Mouse (Mus musculus): Measurements from ENCODE around the gene Wdr62. TPM values are rescaled to one million over a fixed set of nuclear protein-coding genes. Genes with fewer than 3 reads are reported as not detected.

The Wdr62 gene
- polyA plus RNA-seq, 1 experiment from 2014 or later = 3.1 TPM

DNA sequence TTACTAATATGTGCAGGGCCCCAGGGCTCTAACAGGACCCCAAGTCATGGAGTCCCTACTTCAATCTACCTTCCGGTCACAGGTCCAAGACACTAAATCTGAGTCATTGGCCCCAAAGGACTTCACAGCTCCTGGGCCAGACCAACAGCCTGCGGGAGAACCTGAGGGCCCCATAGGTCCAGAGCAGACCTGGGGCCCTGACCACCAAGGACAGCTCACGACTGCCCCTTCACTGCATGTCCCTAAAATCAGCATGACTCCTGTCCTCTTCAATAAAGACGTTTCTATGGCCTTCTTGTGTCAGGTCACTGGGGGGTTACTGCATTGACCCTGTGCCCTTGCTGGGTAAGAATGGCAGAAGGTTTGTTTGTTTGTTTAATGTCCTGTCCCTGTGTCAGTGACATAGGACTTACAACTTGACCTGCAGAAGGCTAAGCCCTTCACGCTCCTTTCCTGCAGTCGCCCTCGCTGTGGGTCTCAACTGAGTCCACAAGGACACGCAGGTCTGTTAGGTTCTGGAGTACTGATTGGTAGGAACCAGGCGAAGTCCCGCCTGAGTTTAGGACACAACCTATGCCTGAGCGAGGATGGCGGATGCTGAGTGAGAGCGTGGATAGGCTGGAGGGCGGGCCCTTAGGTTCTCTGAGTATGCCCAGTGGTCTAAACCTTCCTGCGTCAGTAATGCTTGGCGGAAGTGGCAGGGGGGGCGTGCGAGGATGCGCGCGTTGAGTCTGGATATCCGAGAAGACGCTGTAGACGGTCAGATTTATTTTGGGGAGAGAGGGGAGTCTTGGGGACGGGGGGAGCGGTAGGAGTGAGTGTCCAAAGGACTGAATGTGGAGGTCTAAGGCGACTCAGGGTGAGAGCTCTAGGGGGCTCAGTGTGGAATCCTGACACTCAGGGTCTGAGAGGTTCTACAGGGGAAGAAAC, 28.1 kb upstream of the Wdr62 start, which contains the start of gene Alkbh6:
Gene Alkbh6, plus strand, starts transcription at position 642 of the 930 bp plus-strand sequence.
- H3K4me1 ChIP-seq (ENCODE audit: control insufficient read depth, insufficient read depth, low read length) = peaks cover 12% of the 10 kb centered on the region
- peak within 1 kb of the TSS; percentile 48 for H3K4me3 ChIP-seq (ENCODE audit: low read depth, low read length)
- peaks cover 28% of the 10 kb centered on the region for H3K36me3 ChIP-seq (ENCODE audit: control insufficient read depth, insufficient read depth, low read length)
- peak within 1 kb of the TSS; percentile 91 for H3K4me2 ChIP-seq (ENCODE audit: low read depth, low read length)
- peak; percentile 100 for ATAC-seq (ENCODE audit: low read depth)
- H3K9ac ChIP-seq (replicated peaks; ENCODE audit: low read depth, low read length) = peak within 1 kb of the TSS; percentile 53
- H3K27me3 ChIP-seq (ENCODE audit: control insufficient read depth, insufficient read depth, low read length) = no peaks in the 10 kb centered on the region
- H3K27ac ChIP-seq (ENCODE audit: low read depth, low read length) = peak within 1 kb of the TSS; percentile 40
- WGBS = 3% methylated on average over 27 of the region's 27 CpGs
- H3K9me3 ChIP-seq (ENCODE audit: control insufficient read depth, low read length) = no peaks in the 10 kb centered on the region

DNA sequence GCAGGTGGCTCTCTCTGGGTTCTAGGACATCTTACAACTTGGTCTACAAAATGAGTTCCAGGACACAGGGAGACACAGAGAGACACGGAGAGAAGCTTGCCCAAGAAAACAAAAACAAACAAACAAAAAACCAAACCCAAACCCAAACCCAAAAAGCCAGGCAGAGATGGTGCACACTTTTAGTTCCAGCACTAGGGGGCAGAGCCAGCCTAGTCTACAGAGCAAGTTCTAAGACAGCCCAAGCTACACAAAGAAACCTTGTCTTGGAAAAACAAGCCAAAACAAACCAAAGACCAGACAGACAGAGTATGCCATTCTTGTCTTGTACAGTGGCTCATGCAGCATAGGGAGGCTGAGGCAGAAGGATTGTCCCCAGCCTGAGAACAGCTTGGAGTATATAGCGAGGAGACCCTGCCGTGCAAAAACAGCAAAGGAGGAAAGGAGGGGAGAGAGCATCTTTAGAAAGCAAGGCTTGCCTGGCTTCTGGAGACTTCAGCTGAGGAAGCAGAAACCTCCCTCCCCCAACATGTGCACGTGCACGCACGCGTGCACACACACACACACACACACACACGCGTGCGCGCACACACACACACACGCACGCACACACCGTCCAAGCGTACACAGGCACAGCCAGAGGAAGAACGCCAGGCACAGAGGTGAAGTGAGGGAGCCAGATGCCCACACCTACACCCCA, 26.0 kb upstream of the Wdr62 start:
- no peak overlapping the region for H3K4me2 ChIP-seq (ENCODE audit: low read depth, low read length)
- no peak for ATAC-seq (ENCODE audit: low read depth)
- peaks cover 12% of the 10 kb centered on the region for H3K4me1 ChIP-seq (ENCODE audit: control insufficient read depth, insufficient read depth, low read length)
- H3K27ac ChIP-seq (ENCODE audit: low read depth, low read length) = no peak overlapping the region
- no peak overlapping the region for H3K9ac ChIP-seq (replicated peaks; ENCODE audit: low read depth, low read length)
- no peak overlapping the region for H3K4me3 ChIP-seq (ENCODE audit: low read depth, low read length)
- no peaks in the 10 kb centered on the region for H3K27me3 ChIP-seq (ENCODE audit: control insufficient read depth, insufficient read depth, low read length)
- peaks cover 40% of the 10 kb centered on the region for H3K36me3 ChIP-seq (ENCODE audit: control insufficient read depth, insufficient read depth, low read length)
- no peaks in the 10 kb centered on the region for H3K9me3 ChIP-seq (ENCODE audit: control insufficient read depth, low read length)
- WGBS = 91% methylated on average over 16 of the region's 16 CpGs

DNA sequence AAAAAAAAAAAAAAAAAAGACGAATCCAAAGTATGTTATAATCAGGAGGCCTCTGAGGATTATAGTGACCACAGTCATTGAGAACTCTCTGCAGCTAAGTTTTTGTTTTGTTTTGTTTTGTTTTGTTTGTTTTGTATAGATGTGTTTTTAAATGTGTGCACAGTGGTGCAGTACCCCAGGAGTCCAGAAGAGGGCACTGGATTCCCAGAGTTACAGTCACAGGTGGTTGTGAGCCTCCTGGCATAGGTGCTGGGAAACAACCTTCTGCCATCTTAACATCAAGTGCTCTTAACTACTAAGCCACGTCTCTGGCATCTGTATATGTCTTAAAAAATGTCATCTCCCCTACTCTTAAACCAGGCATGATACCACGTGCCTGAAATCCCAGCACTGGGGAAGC, 20.7 kb upstream of the Wdr62 start:
- no peak; the same call in 1 of the 2 replicates for ATAC-seq (ENCODE audit: low read depth)

GRCm38 (mm10) chr7:30297266-30297665, 17.0 kb upstream of the Wdr62 start:
- H3K4me1 ChIP-seq (ENCODE audit: control insufficient read depth, insufficient read depth, low read length) = peaks cover 17% of the 10 kb centered on the region
- no peak overlapping the region for H3K27ac ChIP-seq (ENCODE audit: low read depth, low read length)
- no peaks in the 10 kb centered on the region for H3K9me3 ChIP-seq (ENCODE audit: control insufficient read depth, low read length)
- ATAC-seq (ENCODE audit: low read depth) = no peak
- no peak overlapping the region for H3K9ac ChIP-seq (replicated peaks; ENCODE audit: low read depth, low read length)
- H3K36me3 ChIP-seq (ENCODE audit: control insufficient read depth, insufficient read depth, low read length) = peaks cover 58% of the 10 kb centered on the region
- no peak overlapping the region for H3K4me3 ChIP-seq (ENCODE audit: low read depth, low read length)
- H3K4me2 ChIP-seq (ENCODE audit: low read depth, low read length) = no peak overlapping the region
- H3K27me3 ChIP-seq (ENCODE audit: control insufficient read depth, insufficient read depth, low read length) = no peaks in the 10 kb centered on the region
- 88% methylated on average over 16 of the region's 16 CpGs for WGBS

More for the DNA sequence above, 20.7 kb upstream of the Wdr62 start:
- Histone ChIP-seq H3K27ac (ENCODE audit: low read depth, low read length) (no peak overlapping the region), H3K4me3 (ENCODE audit: low read depth, low read length) (no peak overlapping the region), H3K9me3 (ENCODE audit: control insufficient read depth, low read length) (no peaks in the 10 kb centered on the region), H3K27me3 (ENCODE audit: control insufficient read depth, insufficient read depth, low read length) (no peaks in the 10 kb centered on the region), H3K4me2 (ENCODE audit: low read depth, low read length) (no peak overlapping the region), H3K36me3 (ENCODE audit: control insufficient read depth, insufficient read depth, low read length) (peaks cover 73% of the 10 kb centered on the region), H3K9ac (replicated peaks; ENCODE audit: low read depth, low read length) (no peak overlapping the region), H3K4me1 (ENCODE audit: control insufficient read depth, insufficient read depth, low read length) (no peaks in the 10 kb centered on the region)
- 52% methylated on average over 3 of the region's 3 CpGs for WGBS

GRCm38 (mm10) chr7:30296816-30297215, 16.6 kb upstream of the Wdr62 start:
- Histone ChIP-seq H3K9me3 (ENCODE audit: control insufficient read depth, low read length) (no peaks in the 10 kb centered on the region), H3K4me1 (ENCODE audit: control insufficient read depth, insufficient read depth, low read length) (peaks cover 19% of the 10 kb centered on the region), H3K9ac (replicated peaks; ENCODE audit: low read depth, low read length) (no peak overlapping the region), H3K4me3 (ENCODE audit: low read depth, low read length) (no peak overlapping the region), H3K4me2 (ENCODE audit: low read depth, low read length) (no peak overlapping the region), H3K36me3 (ENCODE audit: control insufficient read depth, insufficient read depth, low read length) (peaks cover 54% of the 10 kb centered on the region), H3K27me3 (ENCODE audit: control insufficient read depth, insufficient read depth, low read length) (no peaks in the 10 kb centered on the region), H3K27ac (ENCODE audit: low read depth, low read length) (no peak overlapping the region)
- WGBS = 95% methylated on average over 15 of the region's 15 CpGs
- ATAC-seq (ENCODE audit: low read depth) = no peak

DNA sequence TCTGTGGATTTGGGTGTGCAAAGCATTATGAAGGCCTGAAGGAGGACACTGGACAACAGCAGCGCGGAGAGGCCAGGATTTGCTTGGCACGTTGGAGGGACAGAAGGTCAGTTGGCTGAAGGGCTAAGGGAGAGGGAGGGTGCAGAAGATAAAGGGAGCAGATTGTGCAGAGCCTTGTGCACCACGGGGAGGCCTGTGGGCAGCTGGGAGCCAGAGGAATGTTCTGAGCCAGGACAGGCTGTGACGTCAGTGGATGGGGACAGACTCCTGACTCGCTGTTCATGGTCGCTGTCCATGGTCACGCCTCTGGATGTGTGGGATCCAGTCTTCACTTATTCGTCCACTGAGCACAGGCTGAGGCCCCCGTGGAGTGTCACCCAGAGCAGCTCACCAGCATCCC, 14.9 kb upstream of the Wdr62 start:
- no peak overlapping the region for H3K9ac ChIP-seq (replicated peaks; ENCODE audit: low read depth, low read length)
- H3K27ac ChIP-seq (ENCODE audit: low read depth, low read length) = no peak overlapping the region
- 73% methylated on average over 10 of the region's 10 CpGs for WGBS
- H3K36me3 ChIP-seq (ENCODE audit: control insufficient read depth, insufficient read depth, low read length) = peaks cover 51% of the 10 kb centered on the region
- no peak overlapping the region for H3K4me2 ChIP-seq (ENCODE audit: low read depth, low read length)
- no peak overlapping the region for H3K4me3 ChIP-seq (ENCODE audit: low read depth, low read length)
- no peaks in the 10 kb centered on the region for H3K9me3 ChIP-seq (ENCODE audit: control insufficient read depth, low read length)
- H3K27me3 ChIP-seq (ENCODE audit: control insufficient read depth, insufficient read depth, low read length) = no peaks in the 10 kb centered on the region
- ATAC-seq (ENCODE audit: low read depth) = no peak
- H3K4me1 ChIP-seq (ENCODE audit: control insufficient read depth, insufficient read depth, low read length) = peaks cover 19% of the 10 kb centered on the region

DNA sequence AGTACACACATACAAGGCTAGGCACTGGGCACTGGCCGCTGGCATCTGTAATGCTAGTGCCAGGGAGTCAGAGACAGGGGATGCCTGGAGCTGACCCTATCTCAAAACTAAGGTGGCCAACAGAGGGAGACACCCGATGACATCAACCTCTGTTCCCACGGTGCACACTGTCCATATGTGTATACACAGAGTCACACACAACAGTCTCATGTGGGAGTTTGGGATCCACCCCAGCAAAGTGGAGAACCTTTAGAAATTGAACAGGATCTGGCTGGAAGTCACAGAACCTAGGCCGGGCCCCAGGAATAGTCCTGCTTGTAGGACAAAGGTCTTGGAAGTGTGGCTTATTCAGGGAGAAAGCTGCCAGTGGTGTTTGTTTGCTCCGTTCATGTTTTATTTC, 14.1 kb upstream of the Wdr62 start:
- Histone ChIP-seq H3K4me3 (ENCODE audit: low read depth, low read length) (no peak overlapping the region), H3K27ac (ENCODE audit: low read depth, low read length) (no peak overlapping the region), H3K9ac (replicated peaks; ENCODE audit: low read depth, low read length) (no peak overlapping the region; the same call in 1 of the 2 replicates), H3K9me3 (ENCODE audit: control insufficient read depth, low read length) (no peaks in the 10 kb centered on the region), H3K4me1 (ENCODE audit: control insufficient read depth, insufficient read depth, low read length) (peaks cover 19% of the 10 kb centered on the region), H3K36me3 (ENCODE audit: control insufficient read depth, insufficient read depth, low read length) (peaks cover 43% of the 10 kb centered on the region), H3K4me2 (ENCODE audit: low read depth, low read length) (no peak overlapping the region), H3K27me3 (ENCODE audit: control insufficient read depth, insufficient read depth, low read length) (no peaks in the 10 kb centered on the region)
- no peak for ATAC-seq (ENCODE audit: low read depth)
- 93% methylated on average over 5 of the region's 5 CpGs for WGBS

- H3K36me3 ChIP-seq (ENCODE audit: control insufficient read depth, insufficient read depth, low read length) = peaks cover 38% of the 10 kb centered on the region
- no peak for ATAC-seq (ENCODE audit: low read depth)
Measured at GRCm38 (mm10) chr7:30293795-30294194, 13.6 kb upstream of the Wdr62 start.

More at GRCm38 (mm10) chr7:30293795-30294194, 13.6 kb upstream of the Wdr62 start:
- Histone ChIP-seq H3K4me2 (ENCODE audit: low read depth, low read length) (no peak overlapping the region), H3K4me3 (ENCODE audit: low read depth, low read length) (no peak overlapping the region), H3K9me3 (ENCODE audit: control insufficient read depth, low read length) (no peaks in the 10 kb centered on the region), H3K9ac (replicated peaks; ENCODE audit: low read depth, low read length) (no peak overlapping the region; the same call in 1 of the 2 replicates), H3K27me3 (ENCODE audit: control insufficient read depth, insufficient read depth, low read length) (no peaks in the 10 kb centered on the region), H3K4me1 (ENCODE audit: control insufficient read depth, insufficient read depth, low read length) (peaks cover 19% of the 10 kb centered on the region), H3K27ac (ENCODE audit: low read depth, low read length) (no peak overlapping the region)
- WGBS = 83% methylated on average over 13 of the region's 13 CpGs

Measured in neural tube, embryonic 14.5 days (tissue).